Mouse (Mus musculus) ES-Bruce4 (cell line): ENCODE results near the gene Cdh23.

ENCODE experiments used
- CTCF ChIP-seq: IDR thresholded peaks from one replicate; pipeline ENCODE4 v1.8.1; 2011; ENCODE audit warnings: low read depth, low read length
- EP300 ChIP-seq: IDR thresholded peaks from 2 replicates; pipeline ENCODE4 v1.6.1; 2011; ENCODE audit warnings: low read depth, low read length; ENCODE audit not compliant: insufficient read depth

- TF ChIP-seq CTCF (no peak), EP300 (no peak)
These were observed 160.0 kb downstream of the Cdh23 start for GRCm38 (mm10) chr10:60536098-60536811.
